Mouse (Mus musculus): ENCODE measurements at regions not wholly inside any gene's neighbourhood (a gene's known extent, or its start where the extent isn't known, plus 50 kb on each side); places are given as distances from the start of the nearest gene placed in this dataset.

DNA sequence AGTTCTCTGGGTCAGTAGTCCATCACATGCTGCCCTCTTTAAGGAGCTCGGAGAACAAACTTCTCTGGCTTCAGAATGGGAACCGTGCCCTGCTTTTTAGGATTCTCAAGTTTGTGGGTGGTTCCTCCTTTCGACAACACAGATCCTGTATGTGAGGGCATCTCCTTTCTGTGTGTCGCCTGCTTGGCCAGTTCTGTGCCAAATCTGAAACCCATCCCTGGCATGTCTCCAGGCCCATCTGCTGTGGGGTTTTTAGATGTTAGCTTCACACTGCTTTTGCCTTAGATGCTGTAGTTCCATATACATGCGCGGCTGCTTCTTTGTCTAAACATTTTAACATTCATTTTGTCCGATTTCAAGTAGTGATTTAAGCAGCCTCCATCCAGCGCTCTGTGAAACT lies 93.0 kb upstream of the Vldlr start:
- TF ChIP-seq CTCF (conservative IDR thresholded peaks at IDR 0.05; ENCODE audit: low read length) (no peak), NANOG (IDR thresholded peaks at IDR 0.05; ENCODE audit: borderline replicate concordance, low read length) (no peak), POU5F1 (IDR thresholded peaks at IDR 0.05; ENCODE audit: borderline replicate concordance, low read length) (no peak)

Data from E14TG2a.4 (cell line).